Mouse (Mus musculus) intestine, embryonic 14.5 days (tissue): ENCODE measurements around the gene Cd200r1. TPM values are rescaled to one million over a fixed set of nuclear protein-coding genes. Genes with fewer than 3 reads are reported as not detected.

Source experiments
- ATAC-seq: fragments of 200-750 bp; cut with Nextera tagmentation; replicated peaks from 2 replicates; pipeline ENCODE4 v1.8.0; 2017; ENCODE audit warnings: low read depth, moderate number of reproducible peaks, moderate TSS enrichment, moderate library complexity; ENCODE audit not compliant: low FRiP score, low TSS enrichment
- DNase-seq: peaks from one replicate; pipeline ENCODE4 v3.0.0-alpha.2; 2018; ENCODE audit warnings: low spot score
- H3K27ac ChIP-seq: fragments of 300-500 bp; sonication (generic); 2 replicates; pipeline ENCODE4 v1.5.1; 2014; ENCODE audit warnings: low read depth, mild to moderate bottlenecking, control low read depth
- H3K27me3 ChIP-seq: fragments of 300-500 bp; sonication (generic); replicated peaks from 2 replicates; pipeline ENCODE4 v1.6.1; 2014; ENCODE audit warnings: low read length, control low read depth; ENCODE audit not compliant: control insufficient read depth, insufficient read depth
- H3K36me3 ChIP-seq: fragments of 300-500 bp; sonication (generic); 2 replicates; pipeline ENCODE4 v1.6.1; 2014; ENCODE audit warnings: low read length, control low read depth; ENCODE audit not compliant: control insufficient read depth, insufficient read depth
- H3K4me1 ChIP-seq: fragments of 300-500 bp; sonication (generic); replicated peaks from 2 replicates; pipeline ENCODE4 v1.6.1; 2014; ENCODE audit warnings: low read length, control low read depth, mixed read lengths; ENCODE audit not compliant: control insufficient read depth, insufficient read depth
- H3K4me2 ChIP-seq: fragments of 300-500 bp; sonication (generic); 2 replicates; pipeline ENCODE4 v1.6.1; 2014; ENCODE audit warnings: low read length
- H3K4me3 ChIP-seq: fragments of 300-500 bp; sonication (generic); 2 replicates; pipeline ENCODE4 v1.5.1; 2014; ENCODE audit warnings: low read depth, low read length, control low read depth, mixed read lengths
- H3K9ac ChIP-seq: fragments of 300-500 bp; sonication (generic); 2 replicates; pipeline ENCODE4 v1.6.1; 2014; ENCODE audit warnings: mild to moderate bottlenecking, low read length
- H3K9me3 ChIP-seq: fragments of 300-500 bp; sonication (generic); 2 replicates; pipeline ENCODE4 v1.6.1; 2016; ENCODE audit warnings: low read length, control low read depth; ENCODE audit not compliant: control insufficient read depth
- WGBS: fragments of 180-500 bp; shearing (Covaris S2); extraction: QIAGEN DNeasy Blood & Tissue Kit; methylation state at CpG from one replicate; pipeline ENCODE4 v1.1.7; 2014; 5-methylcytosine and 5-hydroxymethylcytosine counted together
- polyA plus RNA-seq: library from polyadenylated mRNA; unstranded; fragments of >200 nt; fragmentation: Nextera tagmentation; extraction: Ambion mirVana; gene quantifications from 2 replicates; pipeline ENCODE4 v1.2.1, GENCODE M21; 2014

Cd200r1 gene
- polyA plus RNA-seq, 1 experiment from 2014 or later = 0.88 TPM

GRCm38 (mm10) chr16:44745866-44746562 lies 19.5 kb upstream of the Cd200r1 start, which contains the start of gene Gtpbp8:
Gene Gtpbp8 (minus strand): TSS chr16:44746363.
- no peaks in the 10 kb centered on the region for H3K27me3 ChIP-seq
- peak within 1 kb of the TSS; percentile 90 for H3K4me3 ChIP-seq
- WGBS = under 1% methylated on average over 47 of the region's 47 CpGs
- ATAC-seq = peak; percentile 96
- H3K9me3 ChIP-seq = no peaks in the 10 kb centered on the region
- H3K9ac ChIP-seq = peak within 1 kb of the TSS; percentile 91
- H3K36me3 ChIP-seq = peaks cover 15% of the 10 kb centered on the region; the same call in 1 of the 2 replicates
- DNase-seq = peak; percentile 92
- H3K27ac ChIP-seq = peak within 1 kb of the TSS; percentile 96
- H3K4me2 ChIP-seq = peak within 1 kb of the TSS; percentile 88
- peaks cover 13% of the 10 kb centered on the region; the same call in 1 of the 2 replicates for H3K4me1 ChIP-seq

GRCm38 (mm10) chr16:44748007-44748406 lies 17.5 kb upstream of the Cd200r1 start:
- H3K9me3 ChIP-seq = no peaks in the 10 kb centered on the region
- no peak for ATAC-seq
- H3K36me3 ChIP-seq = no peaks in the 10 kb centered on the region
- no peak overlapping the region for H3K4me2 ChIP-seq
- no peak overlapping the region for H3K27ac ChIP-seq
- no peaks in the 10 kb centered on the region for H3K27me3 ChIP-seq
- H3K4me3 ChIP-seq = no peak overlapping the region
- no peak for DNase-seq
- 53% methylated on average over 3 of the region's 3 CpGs for WGBS
- H3K4me1 ChIP-seq = peaks cover 13% of the 10 kb centered on the region; the same call in 1 of the 2 replicates
- no peak overlapping the region for H3K9ac ChIP-seq

- H3K36me3 ChIP-seq = no peaks in the 10 kb centered on the region
- no peak overlapping the region for H3K4me2 ChIP-seq
- 75% methylated on average over 8 of the region's 8 CpGs for WGBS
- DNase-seq (no peak), ATAC-seq (no peak)
- no peak overlapping the region for H3K27ac ChIP-seq
- H3K4me1 ChIP-seq = no peaks in the 10 kb centered on the region
- no peaks in the 10 kb centered on the region for H3K9me3 ChIP-seq
- no peak overlapping the region for H3K4me3 ChIP-seq
- H3K27me3 ChIP-seq = no peaks in the 10 kb centered on the region
- no peak overlapping the region for H3K9ac ChIP-seq
Measured at GRCm38 (mm10) chr16:44757700-44758099, 7.8 kb upstream of the Cd200r1 start.

GRCm38 (mm10) chr16:44761811-44762210 lies 3.7 kb upstream of the Cd200r1 start:
- no peaks in the 10 kb centered on the region for H3K27me3 ChIP-seq
- ATAC-seq = no peak
- no peaks in the 10 kb centered on the region for H3K9me3 ChIP-seq
- DNase-seq = no peak
- WGBS = 58% methylated on average over 1 of the region's 1 CpGs
- no peaks in the 10 kb centered on the region for H3K4me1 ChIP-seq
- no peak overlapping the region for H3K27ac ChIP-seq
- H3K4me2 ChIP-seq = no peak overlapping the region
- H3K36me3 ChIP-seq = no peaks in the 10 kb centered on the region
- H3K4me3 ChIP-seq = no peak overlapping the region
- H3K9ac ChIP-seq = no peak overlapping the region

GRCm38 (mm10) chr16:44766320-44766892 lies 870 bp downstream of the Cd200r1 start:
- no peak overlapping the region for H3K4me2 ChIP-seq
- DNase-seq = no peak
- H3K9me3 ChIP-seq = no peaks in the 10 kb centered on the region
- H3K9ac ChIP-seq = no peak overlapping the region
- H3K4me3 ChIP-seq = no peak overlapping the region
- no peaks in the 10 kb centered on the region for H3K27me3 ChIP-seq
- H3K36me3 ChIP-seq = no peaks in the 10 kb centered on the region
- H3K4me1 ChIP-seq = no peaks in the 10 kb centered on the region
- H3K27ac ChIP-seq = no peak overlapping the region
- WGBS = 78% methylated on average over 9 of the region's 9 CpGs
- no peak for ATAC-seq

- Histone ChIP-seq H3K9me3 (no peaks in the 10 kb centered on the region), H3K4me3 (no peak overlapping the region), H3K4me2 (no peak overlapping the region), H3K27ac (no peak overlapping the region), H3K36me3 (no peaks in the 10 kb centered on the region), H3K4me1 (no peaks in the 10 kb centered on the region), H3K9ac (no peak overlapping the region), H3K27me3 (no peaks in the 10 kb centered on the region)
- ATAC-seq (no peak), DNase-seq (no peak)
- 86% methylated on average over 7 of the region's 7 CpGs for WGBS
Measured at GRCm38 (mm10) chr16:44767506-44767905, 2.0 kb downstream of the Cd200r1 start.

- no peaks in the 10 kb centered on the region for H3K9me3 ChIP-seq
- no peaks in the 10 kb centered on the region for H3K4me1 ChIP-seq
- no peaks in the 10 kb centered on the region for H3K27me3 ChIP-seq
- no peak for DNase-seq
- 43% methylated on average over 2 of the region's 2 CpGs for WGBS
- no peak overlapping the region for H3K27ac ChIP-seq
- no peak overlapping the region for H3K9ac ChIP-seq
- 0 out of 2 replicates have a peak, but pooled peaks have one; percentile 47 for ATAC-seq
- H3K36me3 ChIP-seq = no peaks in the 10 kb centered on the region
- no peak overlapping the region for H3K4me3 ChIP-seq
- no peak overlapping the region for H3K4me2 ChIP-seq
Measured at GRCm38 (mm10) chr16:44767967-44768366, 2.4 kb downstream of the Cd200r1 start.

- ATAC-seq = no peak
- no peaks in the 10 kb centered on the region for H3K36me3 ChIP-seq
- no peak for DNase-seq
- no peak overlapping the region for H3K9ac ChIP-seq
- H3K27ac ChIP-seq = no peak overlapping the region
- H3K27me3 ChIP-seq = no peaks in the 10 kb centered on the region
- H3K4me2 ChIP-seq = no peak overlapping the region
- no peaks in the 10 kb centered on the region for H3K9me3 ChIP-seq
- no peak overlapping the region for H3K4me3 ChIP-seq
- 79% methylated on average over 6 of the region's 6 CpGs for WGBS
- H3K4me1 ChIP-seq = no peaks in the 10 kb centered on the region
Measured at GRCm38 (mm10) chr16:44772577-44772976, 7.0 kb downstream of the Cd200r1 start.

- Histone ChIP-seq H3K9me3 (no peaks in the 10 kb centered on the region), H3K4me2 (no peak overlapping the region), H3K4me3 (no peak overlapping the region), H3K9ac (no peak overlapping the region), H3K27me3 (no peaks in the 10 kb centered on the region), H3K36me3 (no peaks in the 10 kb centered on the region), H3K4me1 (no peaks in the 10 kb centered on the region), H3K27ac (no peak overlapping the region)
- WGBS = 89% methylated on average over 3 of the region's 3 CpGs
- DNase-seq (no peak), ATAC-seq (no peak)
Measured at GRCm38 (mm10) chr16:44773673-44774072, 8.1 kb downstream of the Cd200r1 start.
